Mouse (Mus musculus) kidney, adult 10 weeks (tissue): Measurements from ENCODE around the gene Gm14124. TPM values are rescaled to one million over a fixed set of nuclear protein-coding genes. Genes with fewer than 3 reads are reported as not detected.

Source experiments
- polyA plus RNA-seq: library from polyadenylated mRNA; stranded (reverse); fragments of 350-450 nt; fragmentation: Illumina TruSeq; extraction: RNeasy Lipid Tissue Mini Kit (QIAGEN cat#74804); gene quantifications from one replicate; pipeline ENCODE4 v1.2.3, GENCODE M21; 2014; ENCODE audit warnings: low read depth, low replicate concordance

Gm14124 gene
- not detected for polyA plus RNA-seq

GRCm38 (mm10) chr2:150257291-150257690, at the start of gene Gm14124:
Gene Gm14124, plus strand, starts transcription at chr2:150257517.

GRCm38 (mm10) chr2:150217600-150218362, 39.5 kb upstream of the Gm14124 start, which contains the start of gene Zfp937:
Gene Zfp937, plus strand, starts transcription at chr2:150218073.

GRCm38 (mm10) chr2:150255491-150255890, 1.8 kb upstream of the Gm14124 start, which contains the start of gene Gm21994:
Gene Gm21994, minus strand, starts transcription at chr2:150255591.

Other genes with a start within 250 kb of the Gm14124 start
- gene Zfp120, start 120.8 kb upstream of the Gm14124 start, polyA plus RNA-seq: 31.1 TPM
- gene Gm10770, start 77.8 kb upstream of the Gm14124 start, polyA plus RNA-seq: not detected
- gene Gm14139, start 75.8 kb upstream of the Gm14124 start, polyA plus RNA-seq: not detected
- gene Zfp937, start 39.4 kb upstream of the Gm14124 start, polyA plus RNA-seq: 12.0 TPM
- 6.3 TPM for gene Gm21994, start 1.9 kb upstream of the Gm14124 start, polyA plus RNA-seq
- gene Gm10130, start 66.2 kb downstream of the Gm14124 start, polyA plus RNA-seq: not detected
- 4.4 TPM for gene 3300002I08Rik, start 105.2 kb downstream of the Gm14124 start, polyA plus RNA-seq
- gene Zfp442, start 194.0 kb downstream of the Gm14124 start, polyA plus RNA-seq: 11.5 TPM
- not detected for gene Zfp345, start 227.6 kb downstream of the Gm14124 start, polyA plus RNA-seq